Mouse (Mus musculus) testis, postnatal 10 days (tissue): ENCODE data around the gene Cerk.
A peak's percentile ranks its signal among the peaks of the same experiment; 100 is the strongest.

ENCODE experiments used
- DNase-seq: peaks from one replicate; pipeline ENCODE4 v3.0.0; 2021; ENCODE audit warnings: low spot score

The Cerk gene

DNA sequence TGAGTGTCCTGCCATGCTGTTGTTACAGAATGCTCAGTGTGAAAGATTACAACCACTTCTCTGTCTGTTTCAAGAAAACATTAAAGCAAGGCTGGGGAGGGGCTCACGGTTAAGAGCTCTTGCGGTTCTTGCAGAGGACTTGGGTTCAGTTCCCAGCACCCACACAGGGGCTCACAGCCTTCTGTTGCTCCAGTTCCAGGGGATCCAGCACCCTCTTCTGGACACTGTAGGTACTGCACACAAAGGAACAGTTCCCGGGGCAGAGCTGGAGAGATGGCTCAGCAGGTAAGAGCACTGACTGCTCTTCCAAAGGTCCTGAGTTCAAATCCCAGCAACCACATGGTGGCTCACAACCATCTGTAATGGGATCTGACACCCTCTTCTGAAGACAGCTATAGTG lies 24.1 kb downstream of the Cerk start:
- DNase-seq: peak; percentile 67

DNA sequence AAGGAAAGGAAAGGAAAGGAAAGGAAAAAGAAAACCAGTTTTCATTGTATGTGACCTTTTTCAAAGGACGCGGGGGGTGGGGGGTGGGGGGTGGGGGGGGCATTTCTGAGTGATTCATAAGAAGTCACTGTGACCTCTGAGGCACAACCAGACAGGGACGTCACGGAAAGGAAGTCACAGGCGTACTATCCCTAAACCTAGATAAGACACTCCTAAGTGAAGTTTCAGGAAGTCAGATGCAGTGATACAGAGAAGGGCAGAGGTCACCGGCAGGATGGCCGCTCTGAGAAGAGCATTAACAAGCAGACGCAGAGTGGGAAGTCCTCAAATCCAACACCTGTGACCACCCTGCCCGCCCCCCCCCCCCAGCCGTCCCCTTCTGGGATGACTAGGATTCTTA lies 25.0 kb downstream of the Cerk start:
- no peak for DNase-seq

DNA sequence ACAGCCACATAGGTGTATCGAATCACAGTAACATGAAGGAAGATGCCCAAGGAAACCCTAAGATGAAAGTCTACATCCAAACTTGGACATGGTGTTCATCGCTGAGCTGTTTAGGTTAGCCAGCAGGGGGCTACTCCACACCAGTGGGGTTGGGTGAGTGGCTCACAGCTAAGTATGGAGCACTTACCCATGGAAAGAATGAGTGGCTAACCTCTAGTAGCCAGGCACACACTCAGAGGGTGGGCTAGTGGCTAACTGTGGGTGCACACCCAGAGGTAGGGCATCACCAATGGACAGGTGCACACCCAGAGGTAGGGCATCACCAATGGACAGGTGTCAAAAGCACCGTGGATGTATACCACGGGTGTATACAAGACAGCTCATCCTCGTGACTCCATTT lies 26.2 kb downstream of the Cerk start:
- DNase-seq: no peak

DNA sequence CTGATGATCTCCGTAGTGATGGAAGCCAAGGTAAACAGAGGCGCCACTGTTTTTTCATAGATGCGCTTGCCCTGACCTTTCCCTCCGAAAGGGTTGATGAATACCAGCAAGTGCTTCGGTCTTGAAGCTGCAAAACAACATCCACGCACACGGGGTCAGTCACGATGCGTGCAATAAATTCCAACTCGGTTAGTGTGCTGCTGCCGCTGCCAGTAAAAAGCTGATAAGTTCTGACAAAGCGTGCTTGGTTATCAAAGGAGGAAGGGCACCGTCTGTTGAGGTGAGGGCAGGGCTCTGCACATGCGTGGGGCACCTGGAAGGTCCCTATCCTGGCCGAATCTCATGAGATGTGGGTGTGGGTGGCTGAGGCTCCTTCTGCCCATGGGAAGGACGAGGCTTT lies 26.8 kb downstream of the Cerk start:
- no peak for DNase-seq

DNA sequence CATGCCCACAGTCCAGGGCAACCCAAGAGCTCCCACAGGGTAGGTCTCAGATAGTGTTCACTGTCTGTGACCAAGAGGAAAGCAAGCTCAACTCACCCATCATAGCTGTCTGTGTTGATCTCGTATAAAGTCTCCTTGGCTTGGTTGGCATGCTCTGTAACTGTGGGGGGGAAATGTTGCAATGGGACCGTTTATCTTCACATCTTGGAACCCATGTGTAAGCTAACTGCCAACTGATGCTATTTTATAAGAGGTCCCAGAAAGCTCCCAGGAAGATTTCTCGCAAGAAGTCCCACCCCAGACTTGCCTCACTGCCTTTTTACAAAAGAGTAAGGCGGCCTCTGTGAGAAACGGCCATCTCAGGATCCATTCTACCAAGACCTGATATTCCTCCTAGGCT lies 29.4 kb downstream of the Cerk start:
- no peak for DNase-seq

DNA sequence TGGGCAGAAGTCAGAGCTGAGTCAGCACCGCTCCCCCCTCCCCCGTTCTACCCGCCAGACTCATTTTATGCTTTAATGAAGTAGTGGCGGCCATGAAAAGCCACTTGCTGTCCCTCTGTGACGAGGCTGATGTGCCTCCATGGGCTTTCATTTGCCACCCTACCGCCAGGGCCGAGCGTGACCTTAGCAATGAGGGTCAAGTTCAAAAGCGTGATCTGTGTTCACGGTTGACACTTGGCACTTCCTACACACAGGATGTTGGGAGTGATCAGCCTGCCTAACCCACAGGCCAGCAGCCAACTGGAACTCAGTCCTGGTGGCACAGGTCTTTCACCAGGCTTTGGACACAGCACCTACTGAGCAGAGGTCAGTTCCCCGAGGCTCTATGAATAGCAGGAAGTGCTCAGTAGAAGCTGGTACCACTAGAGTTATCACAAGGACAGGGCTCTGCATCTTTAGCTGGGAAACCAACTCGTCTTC lies 32.4 kb downstream of the Cerk start:
- DNase-seq: no peak

DNA sequence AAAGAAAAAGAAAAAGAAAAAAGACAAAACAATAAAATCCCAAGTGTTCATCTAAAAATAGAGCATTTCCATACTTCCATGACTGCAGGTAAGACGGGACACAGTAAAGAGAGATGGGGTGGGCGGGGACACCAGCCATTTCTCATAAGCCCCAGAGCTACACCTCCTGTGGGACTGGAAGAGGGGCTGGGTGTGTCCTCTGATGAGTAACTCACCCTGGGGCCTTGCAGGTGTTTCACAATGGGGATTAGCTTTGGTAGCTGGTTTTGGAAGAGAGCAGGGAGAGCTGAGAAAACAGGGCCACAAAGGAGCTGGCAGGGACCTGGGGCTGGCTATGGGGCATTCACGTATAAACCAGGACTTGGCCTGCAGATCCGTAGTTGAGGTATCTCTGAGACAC lies 35.3 kb downstream of the Cerk start:
- no peak for DNase-seq

DNA sequence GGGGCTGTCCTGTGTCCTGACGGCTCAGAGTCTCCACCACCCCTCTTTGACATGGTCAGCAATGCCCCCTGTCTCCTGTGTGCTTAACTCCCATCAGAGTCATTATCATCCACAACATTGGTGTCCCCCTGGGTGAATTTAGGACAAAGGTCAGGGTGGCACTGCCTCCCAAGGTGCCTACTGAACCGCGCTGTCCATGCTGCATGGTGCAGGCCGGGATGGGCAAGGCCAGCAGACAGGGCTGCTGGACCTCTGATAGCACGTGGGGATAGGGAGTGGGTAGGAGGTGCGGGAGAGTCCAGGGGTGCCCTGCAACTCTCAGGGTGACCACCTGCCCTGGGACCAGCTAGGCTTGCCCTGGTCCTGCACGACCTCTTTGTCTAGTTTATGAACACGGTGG lies 39.0 kb downstream of the Cerk start:
- DNase-seq: no peak

DNA sequence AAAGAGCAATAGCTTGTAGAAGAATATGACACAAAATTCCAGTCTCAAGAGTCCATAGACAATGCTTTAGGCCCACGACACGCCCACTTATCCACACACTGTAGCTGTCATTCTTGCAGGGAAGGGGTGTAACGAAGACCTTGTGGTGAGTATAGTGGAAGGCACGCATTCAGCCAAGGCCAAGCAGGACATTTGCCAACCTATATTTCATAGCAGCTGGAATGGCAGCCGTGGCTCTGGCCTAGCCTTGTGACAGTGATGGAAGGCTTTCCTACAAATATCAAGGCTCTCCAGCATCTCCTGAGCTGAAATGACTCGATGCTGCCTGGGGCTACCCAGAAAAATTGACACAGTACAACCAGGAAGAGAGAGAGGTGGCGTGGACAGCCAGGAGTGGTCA lies 40.9 kb downstream of the Cerk start:
- DNase-seq: no peak

DNA sequence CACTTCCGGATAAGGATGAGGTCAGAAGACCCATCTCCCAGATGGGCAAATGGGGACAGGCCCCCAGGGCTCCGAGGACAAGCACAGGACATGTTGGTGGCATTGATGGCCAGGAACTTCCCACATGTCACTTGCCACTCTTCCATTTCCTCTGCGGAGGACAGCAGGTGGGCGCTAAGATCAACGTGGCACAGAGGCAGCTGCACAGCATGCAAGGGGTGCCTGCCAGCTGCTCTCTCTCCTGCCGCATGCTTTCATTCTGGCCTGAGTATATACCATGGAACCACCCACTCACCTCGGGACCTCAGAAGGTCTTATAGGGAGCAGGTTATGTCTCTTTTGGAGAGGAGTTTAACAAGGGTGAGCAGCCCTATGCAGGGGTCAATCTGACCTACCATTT lies 41.4 kb downstream of the Cerk start:
- no peak for DNase-seq

DNA sequence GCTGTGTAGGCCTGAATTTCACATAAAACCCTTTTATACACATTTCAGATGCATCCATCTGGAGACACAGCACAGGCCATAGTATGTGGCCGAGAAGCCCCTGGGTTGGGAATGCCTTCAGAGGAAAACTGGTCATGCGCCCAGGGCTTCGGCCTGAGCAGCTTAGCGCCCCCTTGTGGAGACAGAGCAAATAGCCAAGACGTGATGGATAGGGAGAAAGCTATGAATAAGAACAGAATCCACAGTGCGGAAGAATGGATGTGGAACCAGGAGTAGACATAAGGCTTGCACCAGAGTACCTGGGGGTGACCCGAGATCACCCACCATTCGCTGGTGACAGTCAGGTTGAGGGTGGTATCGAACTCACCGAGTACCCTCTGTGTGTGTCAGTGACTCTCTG lies 45.6 kb downstream of the Cerk start:
- peak; percentile 81 for DNase-seq

DNA sequence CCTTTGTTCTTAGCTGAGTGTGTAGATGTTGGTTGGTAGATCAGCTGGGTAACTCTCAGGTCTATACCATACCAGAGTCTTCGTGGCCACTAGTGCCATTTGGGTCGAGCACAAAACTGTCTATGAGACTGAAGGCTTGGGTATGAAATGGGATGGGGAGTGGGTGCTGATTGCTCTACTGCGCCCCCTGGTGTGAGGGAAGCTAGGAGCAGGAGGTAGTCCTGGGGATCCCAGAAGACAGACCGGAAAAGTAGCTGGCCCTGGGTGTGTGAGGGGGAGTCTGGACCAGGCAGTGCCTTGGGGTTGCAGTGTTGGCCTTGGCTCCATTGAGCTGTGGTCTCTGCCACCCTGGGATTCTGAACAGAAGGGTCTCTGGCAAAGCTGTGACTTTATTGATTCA lies 48.3 kb downstream of the Cerk start:
- DNase-seq: peak; percentile 79

DNA sequence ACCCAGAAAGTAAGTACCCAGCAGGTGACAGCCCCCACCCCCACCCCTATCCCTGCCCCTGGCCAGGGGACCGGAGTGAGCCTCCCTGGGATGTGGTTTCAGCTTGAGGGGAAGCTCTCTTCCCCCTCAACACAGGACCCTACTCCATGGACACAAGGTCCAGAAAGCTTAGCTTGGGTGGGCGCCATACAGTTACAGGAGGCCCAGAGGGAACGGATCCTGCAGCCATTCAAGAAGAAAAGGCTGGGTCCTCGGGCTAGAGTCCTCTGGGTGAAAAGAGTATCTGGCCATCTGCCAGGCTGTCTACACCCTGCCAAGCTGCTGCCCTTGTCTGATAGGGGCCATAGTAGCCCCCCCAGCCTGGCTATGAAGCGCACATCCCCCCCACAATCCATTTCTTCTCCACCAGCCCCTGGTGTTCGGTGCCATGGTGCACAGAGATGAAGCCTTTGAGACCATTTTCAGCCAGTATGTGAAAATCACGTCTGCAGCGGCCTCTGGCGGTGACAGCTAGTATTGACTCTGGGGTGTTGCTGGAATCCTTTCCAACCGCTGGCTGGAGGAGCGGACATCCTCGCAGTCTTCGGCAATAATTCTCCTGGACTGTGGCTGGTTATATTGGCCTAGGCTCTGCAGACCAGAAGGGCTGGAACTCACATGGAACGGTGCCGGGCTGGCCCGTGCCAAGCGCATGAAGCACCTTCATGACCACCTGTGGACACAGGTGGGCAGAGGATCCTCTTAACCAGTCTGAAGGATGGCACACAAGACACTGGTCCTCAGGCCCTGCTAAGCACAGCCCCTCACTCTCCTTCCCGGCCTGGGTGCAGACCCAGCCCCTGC lies 50.8 kb downstream of the Cerk start:
- DNase-seq: peak; percentile 95

DNA sequence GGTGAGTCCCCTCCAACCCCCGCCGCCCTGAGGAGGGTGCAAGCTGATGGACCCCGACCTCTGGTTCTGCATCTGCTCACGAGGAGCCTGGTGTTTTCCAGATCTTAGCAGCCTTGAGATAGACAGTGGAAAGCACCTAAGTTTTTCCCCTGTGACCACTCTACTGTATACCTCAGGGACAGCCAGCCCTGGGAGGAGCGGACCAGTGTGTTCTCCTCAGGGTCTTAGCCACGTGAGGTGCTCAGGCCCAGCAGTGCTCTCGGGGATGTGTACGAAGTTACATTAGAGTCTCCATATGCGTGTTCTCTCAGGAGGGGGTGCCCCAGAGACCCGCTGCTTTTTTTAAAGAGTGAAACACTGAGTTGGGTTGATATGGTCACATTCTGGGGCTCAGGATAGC lies 55.3 kb downstream of the Cerk start:
- no peak for DNase-seq

DNA sequence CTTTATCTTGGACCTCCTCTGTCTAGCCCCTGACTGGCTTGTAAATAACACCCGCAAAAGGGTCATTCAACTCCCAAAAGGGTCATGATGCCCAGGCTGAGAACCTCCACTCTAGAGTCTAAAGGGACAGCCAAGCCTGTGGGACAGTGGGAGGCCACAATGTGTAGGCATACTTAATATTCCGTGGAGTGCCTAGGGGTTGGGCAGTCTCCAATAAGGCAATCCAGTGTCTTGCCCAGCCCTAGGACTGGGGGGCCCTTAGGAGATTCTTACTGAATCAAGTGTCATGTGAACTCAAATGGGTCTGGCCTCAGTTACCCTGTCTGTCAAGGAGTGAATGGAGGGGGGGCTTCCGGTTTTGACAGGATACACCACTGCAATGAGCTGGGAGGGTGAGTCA lies 56.9 kb downstream of the Cerk start:
- DNase-seq: no peak

DNA sequence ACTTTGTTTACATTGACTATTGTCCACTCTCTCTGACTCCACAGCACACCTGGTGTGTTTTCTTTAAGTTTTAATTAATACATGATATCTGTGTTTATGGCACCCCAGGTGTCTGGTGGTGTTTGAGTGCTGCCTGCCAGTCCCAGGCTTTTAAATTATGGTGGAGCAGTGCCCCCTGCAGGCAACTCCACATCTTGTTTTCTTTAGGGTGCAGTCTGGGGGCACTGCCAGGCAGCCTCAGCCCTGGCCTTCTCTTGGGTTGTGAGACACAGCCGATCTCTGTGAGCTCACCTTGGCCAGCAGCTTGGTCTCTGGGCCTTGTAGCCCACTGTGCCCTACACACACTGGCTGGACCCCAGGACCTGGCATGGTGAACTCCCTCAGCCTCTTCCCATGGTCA lies 61.6 kb downstream of the Cerk start:
- peak; percentile 87 for DNase-seq

DNA sequence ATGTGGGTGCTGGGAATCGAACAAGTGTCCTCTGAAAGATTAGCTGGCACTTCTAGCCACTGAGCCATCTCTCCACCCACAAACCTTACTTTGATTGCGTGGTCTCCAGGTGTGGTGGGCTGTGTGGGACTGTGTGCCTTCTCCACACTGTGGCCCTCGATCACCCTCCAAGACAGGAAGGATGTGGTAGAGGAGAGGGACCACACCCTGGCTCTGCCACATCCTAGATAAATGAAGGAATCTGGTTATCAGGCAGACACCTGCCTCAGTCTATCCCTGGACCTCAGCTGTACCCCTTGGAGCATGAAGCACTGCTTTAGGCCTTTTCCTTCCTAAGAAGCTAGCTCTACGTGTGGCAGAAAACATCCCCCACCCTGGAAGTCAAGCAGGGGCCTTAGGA lies 62.5 kb downstream of the Cerk start:
- no peak for DNase-seq

DNA sequence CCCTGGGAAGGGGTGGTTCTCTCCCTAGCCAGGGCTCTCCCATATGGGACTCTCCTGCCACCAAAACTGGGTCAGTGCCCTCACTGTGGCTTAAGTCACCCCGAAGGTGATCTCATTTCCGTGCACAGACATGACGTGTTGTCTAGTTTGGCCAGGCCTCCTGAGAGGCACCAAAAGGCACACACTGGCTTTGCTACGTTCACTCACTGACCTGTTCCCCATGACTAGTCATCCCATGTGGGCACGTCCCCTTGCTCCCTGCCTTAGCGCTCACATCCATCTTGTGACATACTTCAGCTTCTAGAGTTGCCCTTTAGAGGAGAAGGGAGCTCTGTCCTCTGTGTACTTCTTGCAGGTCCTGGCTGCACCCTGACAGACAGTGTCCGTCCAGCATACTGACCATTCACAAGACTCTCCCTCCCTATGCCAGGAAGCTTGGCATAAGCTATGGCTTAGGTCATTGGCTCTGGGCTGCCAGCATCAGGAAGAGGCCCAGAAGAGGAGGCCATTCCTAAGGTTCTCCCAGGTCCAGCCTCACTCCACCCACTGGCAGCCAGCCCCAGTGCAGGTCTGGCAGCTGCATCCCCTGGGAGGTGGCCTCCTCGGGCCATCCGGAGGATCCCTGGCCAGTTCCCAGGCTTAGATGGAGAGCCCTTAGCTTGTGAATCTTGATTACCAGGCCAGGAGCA lies 63.5 kb downstream of the Cerk start:
- DNase-seq: no peak

DNA sequence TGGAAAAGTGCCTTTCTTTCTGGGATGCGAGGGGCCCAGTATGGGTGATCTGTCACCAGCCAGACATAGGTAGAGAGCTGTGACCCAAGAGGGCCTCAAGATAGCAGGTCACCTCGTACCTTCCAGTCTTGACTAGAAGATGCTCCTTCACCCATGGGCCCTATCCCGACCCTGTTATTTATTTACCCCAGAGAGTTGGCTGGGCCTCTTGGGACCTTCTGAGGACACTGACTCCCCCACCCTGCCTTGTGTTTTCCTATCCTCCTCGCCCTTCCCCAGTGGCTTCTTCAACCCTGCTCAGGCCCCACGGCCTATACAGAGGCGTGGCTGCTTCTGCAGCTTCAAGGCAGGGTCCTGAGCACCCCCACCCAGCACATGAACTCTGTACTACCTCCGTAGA lies 66.8 kb downstream of the Cerk start:
- no peak for DNase-seq

DNA sequence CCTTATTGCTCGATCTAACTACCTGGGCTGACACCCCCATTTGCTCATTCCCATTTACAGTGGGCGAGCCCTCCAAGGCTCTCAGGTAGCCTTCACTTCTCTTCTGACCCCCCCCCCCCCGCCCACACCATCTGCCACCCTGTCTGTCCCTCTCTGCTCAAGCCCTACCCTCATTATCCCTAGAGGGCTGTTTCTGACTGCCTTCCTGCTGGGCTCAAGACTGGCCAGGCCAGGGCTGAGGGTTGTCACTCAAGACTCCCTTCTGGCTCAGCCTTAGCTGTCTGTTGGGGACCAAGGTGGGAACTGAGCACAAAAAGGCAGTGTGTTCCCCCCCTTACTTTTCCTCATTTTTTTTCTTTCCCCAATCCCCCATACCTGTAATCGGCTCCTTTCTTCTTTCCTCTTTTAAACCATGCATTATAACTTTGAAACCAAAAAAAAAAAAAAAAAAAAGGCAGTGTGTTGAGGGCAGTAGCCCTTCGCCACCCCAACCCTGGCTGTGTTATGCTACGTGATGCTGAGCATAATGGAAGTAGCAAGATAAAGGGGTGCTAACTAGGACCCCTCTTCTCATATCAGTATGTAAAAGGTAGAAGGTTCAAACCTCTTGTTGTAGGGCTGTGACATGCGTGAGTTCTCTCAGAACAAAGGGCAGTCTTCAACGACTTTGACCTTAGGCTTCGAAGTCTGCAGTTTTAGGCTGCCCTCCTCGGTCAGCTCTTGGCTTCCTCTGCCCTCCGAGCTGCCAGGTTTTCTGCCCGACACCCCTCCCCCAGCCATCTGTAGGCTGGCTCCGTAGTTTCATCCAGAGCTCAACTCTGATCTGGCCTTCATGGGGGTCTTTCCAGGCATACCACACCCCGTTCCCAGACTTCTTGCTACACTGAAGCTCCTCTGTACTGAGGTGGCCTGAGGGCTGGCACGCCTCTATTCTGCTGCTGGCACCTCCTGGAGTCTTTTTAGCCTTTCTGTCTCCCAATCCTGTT lies 68.5 kb downstream of the Cerk start:
- DNase-seq: no peak

DNA sequence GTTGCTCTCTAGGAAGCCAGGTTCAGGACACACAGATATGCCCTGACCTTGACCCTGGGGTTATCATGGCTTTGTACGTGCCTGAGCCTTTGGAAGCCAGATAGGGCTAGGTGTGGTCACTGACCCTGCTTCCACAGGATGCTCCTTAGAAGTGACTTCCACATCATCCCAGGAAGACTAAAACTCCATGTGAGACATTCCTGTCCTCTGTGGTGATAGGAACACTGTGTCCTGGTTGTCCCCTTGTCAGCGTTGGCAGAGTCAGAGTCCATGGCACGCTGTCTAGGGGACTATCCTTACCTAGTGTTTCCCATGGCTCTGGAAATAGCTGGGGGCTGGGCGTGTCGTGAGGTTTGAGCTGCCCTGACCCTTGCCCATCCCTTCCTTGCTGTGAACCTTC lies 69.5 kb downstream of the Cerk start:
- no peak for DNase-seq

DNA sequence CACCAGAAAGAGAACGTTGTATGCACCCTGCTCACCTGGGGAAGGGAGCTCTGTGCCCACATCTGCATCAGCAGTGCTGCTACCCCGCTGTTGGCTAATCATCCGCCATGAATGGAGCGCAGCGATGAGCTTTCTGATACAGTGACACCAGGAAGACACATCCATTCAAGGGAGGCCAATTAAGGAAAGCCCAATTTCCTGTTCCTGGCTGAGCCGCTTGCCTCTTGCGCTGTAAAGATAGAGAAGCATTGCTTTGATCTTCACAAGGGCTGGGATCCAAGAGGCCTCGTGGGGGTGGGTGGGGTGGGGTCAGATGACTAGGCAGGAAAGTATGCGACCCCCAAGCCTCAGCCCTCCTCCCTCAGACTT lies 72.6 kb downstream of the Cerk start:
- no peak for DNase-seq
